Mouse (Mus musculus): ENCODE results near the gene Krtap4-6. TPM values are rescaled to one million over a fixed set of nuclear protein-coding genes. Genes with fewer than 3 reads are reported as not detected.

Gene Krtap4-6
- total RNA-seq, 2 experiments from 2014 or later, result not detected

- no peak for TF ChIP-seq CTCF (conservative IDR thresholded peaks at IDR 0.05)
- DNase-seq (ENCODE audit: low spot score in 2 of 2), result no peak
Measured at GRCm38 (mm10) chr11:99634653-99635134, 31.1 kb downstream of the Krtap4-6 start, which contains the start of gene Krtap4-2. Gene Krtap4-2, minus strand, starts transcription at chr11:99635084.

GRCm38 (mm10) chr11:99633293-99633692 is 32.5 kb downstream of the Krtap4-6 start:
- Histone ChIP-seq H3K4me3 (no peak overlapping the region), H3K27ac (no peak overlapping the region)
- TF ChIP-seq CTCF (conservative IDR thresholded peaks at IDR 0.05), result no peak
- DNase-seq (ENCODE audit: low spot score in 2 of 2), result no peak

More at GRCm38 (mm10) chr11:99634653-99635134, 31.1 kb downstream of the Krtap4-6 start, which contains the start of gene Krtap4-2:
- Histone ChIP-seq H3K27ac (no peak within 1 kb of the TSS), H3K4me3 (no peak within 1 kb of the TSS)

GRCm38 (mm10) chr11:99630890-99631289 is 34.9 kb downstream of the Krtap4-6 start:
- no peak for TF ChIP-seq CTCF (conservative IDR thresholded peaks at IDR 0.05)
- no peak overlapping the region for H3K27ac ChIP-seq
- no peak overlapping the region for H3K4me3 ChIP-seq
- no peak for DNase-seq (ENCODE audit: low spot score in 2 of 2)

- TF ChIP-seq CTCF (conservative IDR thresholded peaks at IDR 0.05), result no peak
- no peak for DNase-seq (ENCODE audit: low spot score in 2 of 2)
- Histone ChIP-seq H3K27ac (no peak within 1 kb of the TSS), H3K4me3 (no peak within 1 kb of the TSS)
Measured at GRCm38 (mm10) chr11:99628138-99628537, 37.6 kb downstream of the Krtap4-6 start, which contains the start of gene Krtap4-1. Gene Krtap4-1, minus strand, starts transcription at chr11:99628238.

DNA sequence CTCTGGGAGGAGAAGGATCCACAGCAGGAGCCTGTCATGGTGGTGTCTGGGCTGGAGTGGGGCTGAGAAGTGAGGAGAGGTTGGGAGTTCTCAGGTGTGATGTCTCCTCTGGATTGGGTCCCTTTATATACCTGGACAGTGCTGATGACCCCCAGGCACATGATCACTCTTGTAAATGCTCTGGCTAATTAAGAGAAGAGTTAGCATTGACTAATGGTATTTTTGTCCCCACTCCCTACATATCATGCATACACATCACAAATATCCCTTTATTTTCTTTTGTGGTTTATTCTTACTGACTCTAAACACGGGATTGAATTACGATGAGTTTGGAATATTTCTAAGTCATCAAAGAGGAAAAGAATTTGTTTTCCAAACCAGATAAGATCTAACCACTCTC is 45.4 kb downstream of the Krtap4-6 start, which contains the start of gene Gm11562:
Gene Gm11562 (minus strand): TSS at position 101 of the 400 bp plus-strand sequence.
- Histone ChIP-seq H3K27ac (no peak within 1 kb of the TSS), H3K4me3 (no peak within 1 kb of the TSS)
- no peak for DNase-seq (ENCODE audit: low spot score in 2 of 2)
- no peak for TF ChIP-seq CTCF (conservative IDR thresholded peaks at IDR 0.05)

Other genes with a start within 250 kb of the Krtap4-6 start
- gene Krt12, start 243.7 kb downstream of the Krtap4-6 start, total RNA-seq (2021), result 1 to 10 TPM in 1 of 2 experiments, under 1 TPM in 1; 0.97 to 1.4 TPM
- gene Krt20, start 227.8 kb downstream of the Krtap4-6 start, total RNA-seq (2021), result not detected
- not detected for gene Krt23, start 172.8 kb downstream of the Krtap4-6 start, total RNA-seq (2021)
- not detected for gene Krt39, start 144.6 kb downstream of the Krtap4-6 start, total RNA-seq (2021)
- not detected for gene Krt40, start 122.8 kb downstream of the Krtap4-6 start, total RNA-seq (2021)
- gene Krtap3-3, start 115.1 kb downstream of the Krtap4-6 start, total RNA-seq (2021), result not detected
- not detected for gene Krtap3-2, start 109.1 kb downstream of the Krtap4-6 start, total RNA-seq (2021)
- not detected for gene Gm11939, start 106.5 kb downstream of the Krtap4-6 start, total RNA-seq (2021)
- not detected for gene Krtap3-1, start 99.3 kb downstream of the Krtap4-6 start, total RNA-seq (2021)
- not detected for gene Krtap1-5, start 84.9 kb downstream of the Krtap4-6 start, total RNA-seq (2021)
- gene Krtap1-4, start 82.3 kb downstream of the Krtap4-6 start, total RNA-seq (2021), result not detected
- not detected for gene Krtap1-3, start 74.6 kb downstream of the Krtap4-6 start, total RNA-seq (2021)
- gene Krtap9-3, start 67.9 kb downstream of the Krtap4-6 start, total RNA-seq (2021), result not detected
- not detected for gene Gm11938, start 62.7 kb downstream of the Krtap4-6 start, total RNA-seq (2021)
- gene Gm11937, start 55.8 kb downstream of the Krtap4-6 start, total RNA-seq (2021), result not detected
- not detected for gene Krtap2-4, start 51.1 kb downstream of the Krtap4-6 start, total RNA-seq (2021)
- not detected for gene Gm11562, start 45.5 kb downstream of the Krtap4-6 start, total RNA-seq (2021)
- gene Krtap4-1, start 37.7 kb downstream of the Krtap4-6 start, total RNA-seq (2021), result not detected
- not detected for gene Krtap4-2, start 30.9 kb downstream of the Krtap4-6 start, total RNA-seq (2021)
- not detected for gene Krtap4-7, start 21.9 kb downstream of the Krtap4-6 start, total RNA-seq (2021)
- not detected for gene Gm11555, start 15.7 kb downstream of the Krtap4-6 start, total RNA-seq (2021)
- gene Gm11563, start 7.0 kb downstream of the Krtap4-6 start, total RNA-seq (2021), result not detected
- not detected for gene Gm14190, start 24.8 kb upstream of the Krtap4-6 start, total RNA-seq (2021)
- gene Gm14180, start 68.3 kb upstream of the Krtap4-6 start, total RNA-seq (2021), result not detected
- not detected for gene Gm11595, start 107.0 kb upstream of the Krtap4-6 start, total RNA-seq (2021)
- not detected for gene Krtap4-8, start 114.7 kb upstream of the Krtap4-6 start, total RNA-seq (2021)
- gene Krtap4-9, start 119.2 kb upstream of the Krtap4-6 start, total RNA-seq (2021), result not detected
- not detected for gene Gm11596, start 127.5 kb upstream of the Krtap4-6 start, total RNA-seq (2021)
- gene Gm11569, start 133.0 kb upstream of the Krtap4-6 start, total RNA-seq (2021), result not detected
- not detected for gene Gm11554, start 138.5 kb upstream of the Krtap4-6 start, total RNA-seq (2021)
- not detected for gene Krtap4-13, start 143.9 kb upstream of the Krtap4-6 start, total RNA-seq (2021)
- not detected for gene Gm11564, start 149.7 kb upstream of the Krtap4-6 start, total RNA-seq (2021)
- not detected for gene 2300003K06Rik, start 172.1 kb upstream of the Krtap4-6 start, total RNA-seq (2021)
- not detected for gene Krtap4-16, start 185.6 kb upstream of the Krtap4-6 start, total RNA-seq (2021)
- gene Gm11568, start 192.0 kb upstream of the Krtap4-6 start, total RNA-seq (2021), result not detected
- gene Gm11559, start 198.5 kb upstream of the Krtap4-6 start, total RNA-seq (2021), result not detected
- gene Krtap9-1, start 207.4 kb upstream of the Krtap4-6 start, total RNA-seq (2021), result not detected
- gene Gm11567, start 213.2 kb upstream of the Krtap4-6 start, total RNA-seq (2021), result not detected
- gene Krtap31-1, start 242.0 kb upstream of the Krtap4-6 start, total RNA-seq (2021), result not detected
- gene Gm11565, start 248.8 kb upstream of the Krtap4-6 start, total RNA-seq (2021), result not detected